Mouse (Mus musculus): Measurements from ENCODE around the gene Dgkz.

The Dgkz gene

DNA sequence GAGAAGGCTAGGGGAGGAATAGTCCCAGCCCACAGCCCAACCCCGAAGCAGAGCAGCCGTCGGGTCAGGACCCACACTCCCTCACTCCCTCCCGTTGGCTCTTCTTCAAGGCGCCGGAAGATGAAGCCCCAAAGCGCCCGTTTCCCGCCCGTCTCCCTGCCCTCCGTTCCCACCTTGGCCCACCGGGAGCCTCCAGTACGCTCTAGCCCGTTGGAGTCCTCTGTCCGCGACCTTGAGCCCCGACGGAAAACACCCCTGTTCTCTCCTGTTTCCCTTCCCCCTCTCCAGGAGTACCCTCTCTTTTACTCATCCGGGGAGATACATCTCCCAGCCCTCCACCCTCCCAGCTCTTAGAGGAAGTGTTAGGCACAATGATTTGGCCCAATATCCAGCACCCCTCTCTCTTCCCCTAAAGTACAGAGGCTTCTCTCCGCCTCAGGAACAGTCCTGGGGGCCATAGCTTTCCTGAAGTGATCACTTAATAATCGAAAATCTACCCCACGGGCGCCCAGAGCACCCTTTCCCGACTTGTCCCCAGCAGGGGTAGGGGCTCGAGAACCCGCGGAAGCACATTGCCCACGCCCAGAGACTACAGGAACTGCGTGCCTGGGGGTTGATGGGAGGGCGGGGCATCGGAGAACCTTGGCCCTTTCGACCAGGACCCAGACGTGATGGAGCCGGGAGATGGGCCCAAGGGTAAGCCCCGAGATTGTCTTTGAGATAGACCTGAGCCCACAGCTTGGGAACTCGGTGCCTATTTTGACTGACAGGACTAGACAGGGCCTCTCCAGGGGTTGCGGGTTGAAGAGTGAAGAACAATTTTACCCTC, 52.9 kb downstream of the Dgkz start:
- DNase-seq (ENCODE audit: extremely low read depth, low read depth, low spot score): no peak

DNA sequence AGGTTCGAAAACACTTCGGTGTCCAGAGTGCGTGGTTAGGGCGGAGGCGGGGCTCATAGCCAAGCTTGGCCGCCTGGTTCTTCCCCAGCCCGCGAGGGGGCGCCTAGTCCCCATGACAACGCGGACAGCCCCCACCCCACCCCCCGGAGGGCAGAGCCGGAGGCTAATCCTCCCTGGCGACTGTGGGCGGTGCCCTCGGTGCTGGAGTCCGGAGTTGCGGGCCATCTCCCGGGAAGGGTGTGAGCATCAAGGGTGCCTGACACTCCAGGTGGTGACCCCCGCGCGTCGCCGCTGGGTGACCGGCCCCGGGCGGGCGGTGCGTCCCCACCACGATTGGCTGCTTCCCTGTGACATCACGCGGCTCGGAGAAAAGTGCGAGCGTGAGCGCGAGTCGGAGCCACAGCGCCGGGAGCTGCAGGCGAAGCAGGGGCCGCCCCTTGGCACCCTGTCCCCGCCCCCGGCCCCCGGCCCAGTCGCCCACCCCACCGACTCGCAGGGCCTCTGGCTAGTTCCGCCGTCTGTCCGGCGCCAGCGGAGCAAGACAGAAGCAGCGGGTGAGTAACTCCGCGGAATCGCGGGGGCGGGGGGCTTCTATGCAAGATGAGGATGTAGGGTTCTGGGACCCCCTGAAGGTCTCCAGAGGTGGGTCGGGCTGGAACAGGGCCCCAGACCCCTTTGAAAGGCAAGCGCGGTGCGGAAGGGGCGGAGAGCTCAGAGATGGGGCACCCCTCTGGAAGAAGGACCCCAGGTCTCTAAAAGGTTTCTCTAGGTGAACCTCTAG, 53.7 kb downstream of the Dgkz start:
- DNase-seq (ENCODE audit: extremely low read depth, low read depth, low spot score): no peak

DNA sequence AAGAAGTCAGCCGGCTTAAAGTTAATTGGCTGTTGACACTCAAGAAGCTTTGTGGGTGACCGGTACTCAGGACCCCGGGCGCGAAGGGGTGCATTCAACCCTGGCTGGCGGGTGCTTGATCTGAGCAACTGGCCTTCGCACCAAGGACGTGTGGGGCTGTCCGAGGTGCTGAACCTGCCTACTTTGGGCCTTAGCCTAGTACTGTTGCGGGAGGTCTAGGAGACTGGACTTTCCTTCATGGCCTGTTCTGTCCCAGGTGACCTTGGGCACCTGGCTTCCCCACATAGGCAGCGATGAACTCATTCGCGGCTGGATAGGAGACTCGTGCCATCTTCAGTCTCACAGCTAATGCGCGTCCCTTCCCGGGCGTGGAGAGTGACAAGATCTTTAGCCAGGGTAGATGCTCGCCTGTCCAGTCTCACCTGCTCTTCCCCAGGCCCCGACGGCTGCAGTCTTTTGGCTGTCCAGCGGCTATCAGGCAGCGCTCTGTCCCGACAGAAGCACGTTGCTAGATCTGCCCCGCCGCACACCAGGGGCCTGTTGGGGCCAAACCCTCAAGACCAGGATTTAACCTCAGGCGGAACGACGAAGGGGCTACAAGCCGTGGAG, 54.4 kb downstream of the Dgkz start:
- no peak for DNase-seq (ENCODE audit: extremely low read depth, low read depth, low spot score)

DNA sequence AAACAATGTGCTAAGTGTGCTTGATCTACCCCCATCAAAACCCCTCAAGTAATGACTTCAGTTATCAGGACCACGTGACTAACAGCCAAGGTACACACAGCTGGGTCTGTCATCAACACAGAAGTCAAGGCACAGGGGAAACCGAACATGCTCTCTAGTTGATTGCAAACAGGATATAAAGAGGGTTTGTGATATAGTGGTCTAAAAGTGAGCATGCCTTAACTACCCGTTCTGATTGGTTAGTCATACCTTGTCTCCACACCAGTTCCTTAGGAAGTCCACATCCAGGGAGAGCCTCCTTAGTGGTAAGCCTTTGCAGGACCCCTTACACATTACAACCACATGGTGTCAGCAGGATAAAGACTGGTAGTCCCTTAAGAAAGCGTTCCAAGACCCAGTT, 55.5 kb downstream of the Dgkz start:
- no peak for DNase-seq (ENCODE audit: extremely low read depth, low read depth, low spot score)

DNA sequence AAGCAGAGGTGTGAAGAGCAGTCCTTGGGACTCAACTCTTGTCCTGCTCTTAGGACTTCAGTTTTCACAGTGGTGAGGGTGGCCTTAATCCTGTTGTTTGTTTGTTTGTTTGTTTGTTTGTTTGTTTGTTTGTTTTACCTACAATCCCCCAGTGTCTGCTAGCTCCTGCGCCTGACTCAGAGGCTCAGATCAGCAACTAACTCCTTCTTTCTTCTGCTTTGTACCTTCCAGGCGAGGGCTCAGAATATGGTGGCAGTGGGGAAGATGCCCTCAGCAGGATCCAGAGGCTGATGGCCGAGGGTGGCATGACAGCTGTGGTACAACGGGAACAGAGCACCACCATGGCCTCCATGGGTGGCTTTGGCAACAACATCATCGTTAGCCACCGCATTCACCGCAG, 58.6 kb downstream of the Dgkz start:
- no peak for DNase-seq (ENCODE audit: extremely low read depth, low read depth, low spot score)

DNA sequence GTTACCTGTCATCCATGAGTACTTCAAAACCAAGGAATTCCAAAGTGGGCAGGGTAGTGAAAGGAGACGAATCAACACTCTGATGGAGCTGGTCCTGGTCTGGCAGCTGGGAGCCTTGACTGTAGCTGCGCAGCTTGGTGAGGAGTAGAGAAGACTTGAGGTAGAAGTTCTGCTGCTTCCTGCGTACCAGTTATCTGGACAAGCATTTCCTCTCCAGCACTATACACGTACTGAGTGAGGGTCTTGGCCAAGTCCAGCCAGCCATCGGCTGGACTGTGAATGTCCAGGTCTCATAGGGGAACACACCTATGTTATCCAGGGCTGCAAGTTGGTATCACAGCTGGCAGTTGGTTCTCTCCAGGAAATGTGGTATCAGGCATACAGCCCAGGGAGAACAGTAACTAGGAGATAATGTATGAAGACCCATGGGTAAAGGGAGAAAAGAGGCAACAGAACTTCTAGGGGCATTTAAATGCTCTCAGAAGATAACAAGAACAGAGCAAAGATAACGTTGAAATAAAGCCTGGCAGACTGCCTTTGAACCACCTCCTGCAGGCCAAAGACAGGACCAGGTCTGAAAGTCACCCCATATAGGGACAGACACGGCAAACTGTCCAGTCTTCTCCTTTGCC, 59.2 kb downstream of the Dgkz start:
- DNase-seq (ENCODE audit: extremely low read depth, low read depth, low spot score): no peak

DNA sequence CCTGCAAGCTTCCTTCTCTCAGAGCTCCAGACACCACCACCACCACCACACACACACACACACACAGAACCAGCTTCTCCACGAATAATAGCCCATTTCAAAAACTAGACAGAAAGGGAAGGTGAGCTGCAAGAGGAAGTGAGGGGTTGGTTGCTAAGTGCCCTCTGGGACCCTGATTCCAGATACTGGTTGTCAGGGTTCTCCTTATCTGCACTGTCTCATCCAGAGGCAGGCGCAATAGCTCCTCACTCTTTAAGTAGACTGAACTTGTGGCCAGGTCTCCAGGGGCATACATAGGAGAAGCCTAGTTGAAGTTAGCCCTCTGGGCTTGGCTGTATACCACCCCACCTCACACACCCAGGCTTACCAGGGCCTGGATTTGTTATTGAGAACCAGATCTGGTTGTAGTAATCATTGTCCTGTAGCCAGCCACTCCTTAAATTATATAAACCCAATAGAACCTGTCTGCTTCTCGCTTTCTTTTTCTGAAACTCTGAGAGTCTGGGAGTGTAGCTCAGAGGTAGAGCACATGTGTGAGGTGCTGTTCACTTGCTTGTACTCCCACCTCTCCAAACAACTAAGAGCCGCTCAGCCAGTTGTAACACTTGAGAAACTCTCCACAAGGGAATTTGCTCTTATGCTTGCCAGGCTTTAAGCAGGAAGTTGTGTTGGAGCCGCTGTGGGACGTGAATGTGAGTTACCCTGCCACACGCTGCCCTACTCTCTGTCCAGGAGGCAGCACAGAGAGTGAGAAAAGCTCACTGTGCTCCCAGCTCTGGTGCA, 62.1 kb downstream of the Dgkz start:
- DNase-seq (ENCODE audit: extremely low read depth, low read depth, low spot score): no peak

DNA sequence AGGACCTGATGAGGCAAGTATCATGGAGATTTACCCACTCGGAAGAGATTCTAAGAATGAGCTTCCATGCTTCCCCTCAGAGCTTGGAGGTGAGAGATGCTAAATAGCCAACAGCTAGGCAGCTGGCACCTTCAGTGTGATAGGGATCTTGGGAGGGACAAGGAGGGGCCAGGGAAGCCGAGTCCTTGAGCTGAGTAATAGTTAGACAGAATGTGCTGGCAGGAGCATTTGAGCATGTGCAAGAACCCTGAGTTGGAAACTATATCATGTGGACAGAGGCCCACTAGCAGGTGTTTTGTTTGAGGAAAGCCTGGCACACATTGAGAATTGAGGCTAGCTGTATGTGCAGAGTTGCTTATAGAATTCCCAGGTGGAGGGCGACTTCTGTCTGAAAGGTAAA, 63.0 kb downstream of the Dgkz start:
- DNase-seq (ENCODE audit: extremely low read depth, low read depth, low spot score): no peak

DNA sequence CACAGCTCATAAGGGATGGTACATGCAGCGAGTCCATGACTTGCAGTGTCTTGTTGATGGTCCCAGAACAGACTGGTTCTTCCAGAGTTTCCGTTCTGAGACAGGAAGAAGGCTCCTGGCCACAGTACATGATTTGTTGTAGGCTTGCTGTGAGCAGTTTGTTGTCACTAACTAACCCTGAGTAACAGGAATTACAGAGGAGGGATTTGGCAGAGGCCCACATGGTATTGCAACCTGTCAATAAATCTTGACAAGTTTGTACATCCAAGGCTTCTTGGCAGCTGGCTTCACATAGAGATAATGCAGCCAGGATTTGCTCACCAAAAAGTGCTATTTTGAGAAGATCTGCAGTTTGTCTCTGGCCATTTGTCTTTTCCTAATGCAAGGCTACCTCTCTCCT, 69.5 kb downstream of the Dgkz start:
- peak; percentile 96 for DNase-seq (ENCODE audit: extremely low read depth, low read depth, low spot score)

DNA sequence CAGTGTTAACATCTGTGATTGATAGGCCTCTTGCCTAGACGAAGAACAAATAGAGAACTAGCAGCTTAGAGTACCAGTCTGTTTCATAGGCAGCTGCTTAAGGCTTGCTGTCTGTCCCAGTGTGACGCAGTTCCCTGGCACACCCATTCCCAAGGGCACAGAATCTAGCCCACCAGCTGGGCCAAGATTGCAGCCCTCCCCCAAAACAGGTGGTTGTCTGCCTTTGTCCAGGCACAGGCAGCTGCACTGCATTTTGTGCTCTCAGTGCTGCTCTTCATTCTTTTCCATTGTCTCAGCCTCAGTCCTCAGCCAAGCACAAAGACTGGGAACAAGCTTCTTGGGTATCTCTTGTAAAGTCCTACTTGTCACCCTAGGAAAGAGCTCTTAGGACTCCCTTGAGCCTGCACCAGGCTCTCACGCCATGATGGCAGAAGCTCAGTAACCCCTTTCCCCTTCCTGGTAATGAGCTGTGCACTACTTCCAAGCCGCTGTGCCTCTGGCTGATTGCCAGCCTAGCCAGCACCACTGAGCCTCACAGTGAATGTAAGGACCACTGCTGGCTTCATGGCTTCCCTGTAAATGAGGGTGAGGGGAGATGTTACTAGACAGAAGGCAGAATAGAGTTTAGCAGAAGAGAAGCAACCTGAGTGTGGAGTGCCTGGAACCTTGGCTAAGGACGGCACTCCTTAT, 70.9 kb downstream of the Dgkz start:
- no peak for DNase-seq (ENCODE audit: extremely low read depth, low read depth, low spot score)

DNA sequence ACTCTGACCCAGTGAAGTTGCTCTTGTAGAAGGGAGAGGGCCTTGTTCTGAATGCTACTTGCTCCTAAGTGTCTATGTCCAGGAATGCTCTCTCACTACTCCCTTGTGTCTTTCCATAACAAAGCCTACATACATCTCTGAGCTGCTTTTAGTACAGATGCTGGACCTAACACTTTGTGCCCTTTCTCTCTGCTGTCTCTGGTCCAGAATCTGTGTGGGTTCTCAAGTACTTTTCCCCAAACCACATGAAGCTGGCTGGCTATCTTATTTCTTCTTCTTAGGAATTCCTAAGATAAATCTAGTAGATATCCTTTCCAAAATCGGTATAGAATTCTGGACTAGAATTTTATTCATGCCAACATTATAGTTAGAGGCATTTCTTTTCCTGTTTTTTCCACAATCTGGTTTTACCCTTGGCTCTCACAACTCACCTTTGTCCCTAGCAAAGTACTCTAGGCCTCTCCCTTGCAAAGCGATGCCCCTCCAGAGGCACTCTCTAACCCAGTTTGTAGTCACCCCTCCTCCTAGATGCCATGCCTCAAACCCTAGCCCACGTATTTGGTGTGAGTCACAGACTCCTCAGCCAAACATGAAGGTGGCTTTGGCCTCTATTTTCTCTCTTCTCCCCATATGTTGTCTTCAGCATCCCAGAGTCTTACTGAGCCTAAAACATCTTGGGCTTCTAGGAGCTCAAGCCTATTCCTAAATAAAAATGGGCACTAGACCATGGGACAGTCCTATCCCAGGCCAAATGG, 72.3 kb downstream of the Dgkz start:
- no peak for DNase-seq (ENCODE audit: extremely low read depth, low read depth, low spot score)

DNA sequence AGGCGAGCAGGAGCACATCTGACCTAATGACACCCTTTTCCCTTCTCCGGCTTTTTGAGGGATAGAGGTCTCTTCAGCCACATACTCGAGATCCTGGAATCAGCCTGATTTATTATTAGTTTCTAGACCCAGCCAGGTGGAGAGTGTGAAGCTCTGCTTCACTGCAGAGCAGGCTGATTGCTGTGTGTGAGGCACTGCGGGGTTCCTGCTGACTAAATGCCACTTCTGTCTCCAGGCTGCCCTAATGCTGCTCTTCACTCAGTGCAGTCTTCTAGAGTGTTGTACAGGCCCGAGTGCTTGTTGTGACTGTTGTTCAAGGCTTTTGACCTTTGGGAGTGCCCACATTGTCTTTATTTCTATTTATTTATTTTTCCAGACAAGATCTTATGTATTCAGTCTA, 73.3 kb downstream of the Dgkz start:
- no peak for DNase-seq (ENCODE audit: extremely low read depth, low read depth, low spot score)

DNA sequence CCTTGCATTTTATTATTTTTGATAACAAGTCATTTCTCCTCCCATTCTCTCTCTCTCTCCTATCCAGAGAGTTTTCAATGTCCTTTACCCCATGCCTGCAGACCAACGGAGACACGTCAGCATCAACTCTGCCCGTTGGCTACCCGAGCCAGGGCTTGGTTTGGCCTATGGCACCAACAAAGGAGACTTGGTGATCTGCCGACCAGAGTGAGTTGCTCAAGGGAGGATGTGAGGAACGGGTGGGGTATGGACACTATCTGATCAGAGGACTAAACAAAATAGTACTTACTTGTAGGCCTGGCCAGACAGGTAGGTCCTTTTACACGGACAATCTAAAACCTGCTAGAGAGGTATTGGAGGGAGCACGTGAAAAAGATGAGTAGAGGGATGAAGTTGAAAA, 75.2 kb downstream of the Dgkz start:
- DNase-seq (ENCODE audit: extremely low read depth, low read depth, low spot score): no peak

DNA sequence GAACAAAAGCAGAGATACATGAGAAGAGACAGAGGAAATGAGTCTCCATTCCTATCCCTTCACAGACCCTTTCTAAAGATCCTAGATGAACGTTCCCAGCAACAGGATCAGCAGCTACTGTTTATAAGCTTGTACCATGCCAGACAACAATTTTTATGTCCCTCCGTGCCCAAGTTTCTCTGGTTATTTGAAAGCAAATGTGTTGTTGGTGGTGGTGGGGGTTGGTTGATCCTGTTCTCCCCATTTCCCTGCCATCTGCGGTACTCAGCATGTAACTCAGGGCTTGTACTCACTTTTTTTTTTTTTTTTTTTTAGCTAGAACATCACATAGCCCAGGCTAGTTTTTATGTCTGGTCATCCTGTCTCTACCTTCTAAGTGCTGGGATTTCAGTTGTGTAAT, 76.5 kb downstream of the Dgkz start:
- DNase-seq (ENCODE audit: extremely low read depth, low read depth, low spot score): no peak

DNA sequence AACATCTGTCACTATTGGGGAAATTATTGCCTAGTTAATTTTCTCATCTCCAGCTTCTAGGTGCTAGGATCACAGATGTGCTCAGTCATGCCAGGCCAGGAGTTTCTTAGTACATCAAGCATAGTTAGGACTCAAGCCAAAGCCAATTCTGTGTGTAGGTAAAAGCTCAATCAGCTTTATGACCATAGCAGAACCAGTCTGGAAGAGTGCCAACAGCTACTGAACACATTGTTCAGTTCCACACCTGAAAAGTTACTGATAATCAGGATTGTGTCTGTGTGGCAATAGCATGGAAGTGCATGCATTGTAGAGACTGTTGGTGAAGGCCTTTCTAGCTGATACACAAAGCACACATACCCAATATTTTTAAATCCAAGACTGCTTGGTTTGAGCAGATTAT, 77.7 kb downstream of the Dgkz start:
- peak; percentile 80 for DNase-seq (ENCODE audit: extremely low read depth, low read depth, low spot score)

DNA sequence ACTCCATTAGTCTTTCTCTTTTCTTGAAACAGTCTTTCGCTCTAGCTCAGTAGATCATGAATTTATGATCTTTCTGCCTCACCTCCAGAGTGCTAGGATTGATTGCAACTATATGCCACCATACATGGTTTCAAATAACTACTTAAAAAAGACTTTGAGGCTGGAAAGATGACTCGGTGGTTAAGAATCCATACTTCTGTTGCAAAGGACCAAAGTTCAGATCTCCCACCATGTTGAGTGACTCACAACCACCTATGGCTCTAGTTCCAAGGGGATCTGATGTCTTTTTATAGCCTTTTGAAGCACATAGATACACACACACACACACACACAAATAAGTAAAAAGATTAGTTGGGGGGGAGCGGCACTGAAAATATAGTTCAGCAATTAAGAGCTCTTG, 80.3 kb downstream of the Dgkz start:
- DNase-seq (ENCODE audit: extremely low read depth, low read depth, low spot score): no peak

DNA sequence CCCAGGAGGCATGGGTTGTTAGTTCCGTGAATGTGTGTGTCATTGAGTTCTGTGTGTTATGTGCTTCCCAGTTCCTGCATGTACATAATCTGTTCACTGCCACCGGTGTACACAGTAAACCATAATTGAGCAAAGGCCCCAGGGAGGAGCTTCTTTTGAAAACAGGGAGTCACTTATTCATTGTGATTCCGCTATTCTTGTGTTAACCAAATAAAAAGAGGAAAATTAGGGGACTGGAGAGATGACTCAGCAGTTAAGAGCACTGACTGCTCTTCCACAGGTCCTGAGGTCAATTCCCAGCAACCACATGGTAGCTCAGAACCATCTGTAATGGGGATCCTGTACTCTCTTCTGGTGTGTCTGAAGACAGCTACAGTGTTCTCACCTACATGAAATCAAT, 80.9 kb downstream of the Dgkz start:
- no peak for DNase-seq (ENCODE audit: extremely low read depth, low read depth, low spot score)

DNA sequence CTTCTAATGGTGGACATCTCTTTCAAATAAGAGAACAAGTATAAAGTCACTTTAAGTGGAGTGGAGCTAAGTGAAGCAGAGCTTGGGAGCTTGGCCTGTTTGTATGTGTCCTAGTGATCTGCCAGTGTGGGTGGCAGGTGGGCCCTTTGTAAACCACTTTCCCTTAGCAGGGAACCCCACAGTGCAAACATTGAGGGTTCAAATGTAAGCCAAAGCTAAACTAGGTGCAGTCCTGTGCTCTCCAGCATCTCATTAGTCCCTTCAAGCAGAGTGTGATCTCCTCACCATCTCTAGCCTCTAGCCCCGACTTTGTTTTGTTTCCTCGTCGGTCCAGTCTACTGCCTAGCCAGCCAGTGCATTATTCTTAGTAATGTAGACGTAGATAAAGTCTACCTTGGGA, 91.0 kb downstream of the Dgkz start:
- no peak for DNase-seq (ENCODE audit: extremely low read depth, low read depth, low spot score)

DNA sequence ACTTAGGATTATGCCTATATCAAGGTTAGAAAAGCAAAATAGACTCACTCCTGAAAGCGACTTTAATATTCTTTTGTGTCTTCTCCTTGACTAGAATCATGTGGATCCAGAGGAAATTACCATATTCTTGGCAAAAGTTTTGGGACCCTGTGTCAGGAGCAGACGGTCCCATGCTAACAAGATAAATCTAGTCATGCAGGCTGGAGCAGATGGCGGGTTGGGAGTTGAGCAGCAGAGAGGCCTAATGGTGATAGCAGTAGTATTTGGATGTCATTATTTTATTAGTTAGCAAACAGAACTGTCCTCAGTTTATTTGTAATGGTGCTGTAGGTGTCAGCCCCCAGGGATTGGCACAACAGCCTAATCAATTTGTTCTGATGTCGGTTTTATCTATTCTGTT, 91.7 kb downstream of the Dgkz start:
- no peak for DNase-seq (ENCODE audit: extremely low read depth, low read depth, low spot score)

All from fat pad, adult 2 months (tissue).